Mouse (Mus musculus): Measurements from ENCODE around the gene Zfp52. TPM values are rescaled to one million over a fixed set of nuclear protein-coding genes. Genes with fewer than 3 reads are reported as not detected.
A peak's percentile ranks its signal among the peaks of the same experiment; 100 is the strongest.

The Zfp52 gene
- polyA plus RNA-seq, 1 experiment, result 3.5 TPM

DNA sequence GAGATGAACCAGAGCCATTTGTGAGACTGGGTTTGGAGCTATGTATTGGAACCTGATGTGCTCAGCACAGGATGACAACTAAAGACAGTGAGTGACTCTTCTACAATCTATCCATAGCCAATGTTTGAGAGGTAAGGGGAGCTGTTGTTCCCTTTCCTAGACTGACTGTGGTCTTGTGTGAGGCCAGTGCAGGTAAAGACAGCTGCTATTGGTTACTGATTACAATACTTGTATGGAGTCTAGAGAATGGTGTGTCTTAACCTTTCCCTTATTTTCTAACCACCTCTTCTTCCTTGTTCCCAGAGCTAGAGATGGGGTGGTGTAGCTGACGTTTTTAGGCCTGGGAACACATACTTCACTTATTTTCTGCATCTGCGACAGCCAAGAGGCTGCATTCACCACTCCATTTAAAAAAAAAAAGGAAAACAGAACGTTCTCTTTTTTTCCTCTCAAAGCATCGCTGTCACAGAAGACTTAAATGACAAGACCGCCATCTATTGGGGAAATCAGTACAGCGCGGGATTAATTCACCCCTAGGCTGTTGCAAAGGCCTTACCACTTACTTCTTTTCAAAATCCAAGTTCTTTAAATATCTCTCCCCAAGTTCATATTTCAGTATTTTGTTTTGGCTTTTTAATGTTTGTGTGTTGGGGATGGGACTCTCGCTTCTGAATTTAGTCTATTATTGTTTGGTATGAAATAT lies 19.8 kb upstream of the Zfp52 start:
- WGBS, result 1% methylated on average over 8 of the region's 8 CpGs
- TF ChIP-seq POLR2A (IDR thresholded peaks at IDR 0.05; ENCODE audit: borderline replicate concordance, insufficient read depth, low read length) (no peak), CTCF (IDR thresholded peaks at IDR 0.05; ENCODE audit: borderline replicate concordance, insufficient read depth, low read depth, low read length) (peak; percentile 28; the same call in 1 of the 2 replicates)

DNA sequence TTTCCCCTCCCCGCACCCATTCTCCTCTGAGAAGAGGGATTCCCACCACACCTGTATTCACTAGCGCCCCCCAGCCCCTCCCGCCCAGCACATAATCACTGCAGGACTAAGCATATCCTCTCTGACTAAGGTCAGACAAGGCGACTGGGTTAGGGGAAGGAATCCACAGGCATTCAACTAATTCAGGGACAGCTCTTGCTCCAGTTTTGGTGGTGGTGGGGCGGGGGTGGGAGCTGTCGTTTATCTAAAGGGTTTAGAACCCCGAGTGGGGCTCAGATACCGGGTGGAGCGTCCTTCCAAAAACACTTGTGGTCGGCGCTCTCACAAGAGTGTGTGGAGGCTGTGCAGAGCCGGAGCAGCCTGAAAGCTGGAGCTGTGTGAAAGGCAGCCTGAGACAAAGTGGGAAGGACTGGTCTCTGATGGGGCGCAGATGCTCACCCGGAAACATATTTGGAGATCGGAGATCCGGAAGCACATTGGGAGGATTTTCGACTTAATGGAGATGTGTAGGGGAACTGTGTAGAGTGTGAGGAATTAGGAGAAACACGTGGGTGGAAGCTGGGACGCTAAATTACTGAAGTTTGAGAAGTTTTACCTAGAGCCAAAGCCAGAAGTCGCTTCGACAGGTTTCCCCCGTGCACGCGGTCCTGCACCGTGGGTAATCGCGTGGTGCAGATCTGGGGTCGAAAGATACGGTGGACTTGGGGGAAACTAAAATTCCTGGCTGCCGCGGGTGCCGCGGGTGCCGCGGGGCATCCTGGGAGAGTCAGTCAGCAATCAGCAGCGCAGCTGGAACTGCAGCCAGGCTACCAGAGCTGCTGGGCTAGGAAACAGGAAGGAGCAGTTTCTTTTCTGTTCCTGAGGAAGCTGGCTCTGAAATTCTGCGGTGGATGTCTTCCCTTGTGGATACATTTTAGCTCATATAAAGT lies 18.9 kb upstream of the Zfp52 start:
- TF ChIP-seq POLR2A (IDR thresholded peaks at IDR 0.05; ENCODE audit: borderline replicate concordance, insufficient read depth, low read length) (peak; percentile 9; the same call in 1 of the 2 replicates), CTCF (IDR thresholded peaks at IDR 0.05; ENCODE audit: borderline replicate concordance, insufficient read depth, low read depth, low read length) (no peak)
- Histone ChIP-seq H3K4me1 (ENCODE audit: control insufficient read depth, insufficient read depth, low read length) (no peaks in the 10 kb centered on the region), H3K27me3 (ENCODE audit: control insufficient read depth, insufficient read depth, low read length) (no peaks in the 10 kb centered on the region), H3K4me3 (replicated peaks; ENCODE audit: insufficient read depth, low read depth, low read length) (peak overlapping the region; percentile 85), H3K27ac (ENCODE audit: insufficient read depth, low read length) (peak overlapping the region; percentile 36)
- peak; percentile 51 for DNase-seq
- 2% methylated on average over 37 of the region's 37 CpGs for WGBS

More for the DNA sequence above, 19.8 kb upstream of the Zfp52 start:
- peak overlapping the region; percentile 85 for H3K4me3 ChIP-seq (replicated peaks; ENCODE audit: insufficient read depth, low read depth, low read length)
- H3K4me1 ChIP-seq (ENCODE audit: control insufficient read depth, insufficient read depth, low read length), result no peaks in the 10 kb centered on the region
- H3K27ac ChIP-seq (ENCODE audit: insufficient read depth, low read length), result no peak overlapping the region; the same call in 1 of the 2 replicates
- no peaks in the 10 kb centered on the region for H3K27me3 ChIP-seq (ENCODE audit: control insufficient read depth, insufficient read depth, low read length)
- DNase-seq, result peak; percentile 56 to 65

DNA sequence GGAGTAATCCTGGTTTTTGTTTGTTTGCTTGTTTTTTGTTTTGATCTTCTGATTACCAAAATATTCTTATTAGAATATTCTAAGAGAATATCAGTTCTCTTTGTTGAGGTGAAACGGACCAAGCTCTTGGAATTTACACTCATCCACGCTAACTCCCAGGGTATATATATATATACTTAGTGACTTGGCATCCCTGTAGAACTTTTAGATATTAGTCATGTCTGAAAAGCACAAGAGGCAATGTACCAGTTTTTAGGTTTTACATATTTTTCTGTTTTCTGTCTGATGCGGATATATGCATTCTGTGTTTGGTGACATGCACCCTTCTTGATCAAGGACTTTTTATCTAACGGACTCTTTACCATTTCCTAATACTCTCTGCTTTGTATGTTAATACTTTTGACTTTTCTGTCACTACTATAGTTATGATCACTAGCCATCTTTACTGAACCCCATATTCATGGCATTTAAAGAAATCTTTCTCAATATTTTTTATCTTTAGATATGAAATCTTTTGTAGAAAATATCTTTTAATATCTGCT lies 18.1 kb upstream of the Zfp52 start:
- TF ChIP-seq POLR2A (IDR thresholded peaks at IDR 0.05; ENCODE audit: borderline replicate concordance, insufficient read depth, low read length), result no peak
- H3K4me3 ChIP-seq (replicated peaks; ENCODE audit: insufficient read depth, low read depth, low read length), result no peak overlapping the region
- H3K4me1 ChIP-seq (ENCODE audit: control insufficient read depth, insufficient read depth, low read length), result no peaks in the 10 kb centered on the region
- WGBS, result 21% methylated on average over 4 of the region's 4 CpGs
- DNase-seq, result no peak
- H3K27ac ChIP-seq (ENCODE audit: insufficient read depth, low read length), result no peak overlapping the region
- no peaks in the 10 kb centered on the region for H3K27me3 ChIP-seq (ENCODE audit: control insufficient read depth, insufficient read depth, low read length)

DNA sequence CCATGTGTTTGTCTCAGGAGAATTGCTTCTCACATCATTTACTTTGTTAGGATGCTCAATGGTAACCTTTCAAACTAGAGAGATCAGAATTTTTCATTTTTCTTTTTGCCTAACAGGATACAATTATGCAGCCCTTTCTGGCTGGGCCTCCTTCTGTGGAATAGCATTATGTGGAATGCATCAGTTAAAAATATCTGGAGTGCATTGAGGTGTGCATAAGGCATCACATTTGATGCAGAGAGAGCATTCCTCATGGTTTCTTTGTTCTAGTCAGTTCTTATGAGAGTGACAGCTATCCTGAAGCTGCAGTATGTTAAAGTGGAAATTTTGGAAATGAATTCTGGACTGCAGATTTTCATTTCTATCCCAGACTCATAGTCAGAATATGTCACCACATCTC lies 9.1 kb upstream of the Zfp52 start:
- no peak for TF ChIP-seq POLR2A (IDR thresholded peaks at IDR 0.05; ENCODE audit: borderline replicate concordance, insufficient read depth, low read length)
- TF ChIP-seq CTCF (IDR thresholded peaks at IDR 0.05; ENCODE audit: borderline replicate concordance, insufficient read depth, low read depth, low read length), result no peak
- Histone ChIP-seq H3K4me3 (replicated peaks; ENCODE audit: insufficient read depth, low read depth, low read length) (no peak overlapping the region), H3K27me3 (ENCODE audit: control insufficient read depth, insufficient read depth, low read length) (no peaks in the 10 kb centered on the region), H3K4me1 (ENCODE audit: control insufficient read depth, insufficient read depth, low read length) (no peaks in the 10 kb centered on the region), H3K27ac (ENCODE audit: insufficient read depth, low read length) (no peak overlapping the region)
- no peak for DNase-seq

DNA sequence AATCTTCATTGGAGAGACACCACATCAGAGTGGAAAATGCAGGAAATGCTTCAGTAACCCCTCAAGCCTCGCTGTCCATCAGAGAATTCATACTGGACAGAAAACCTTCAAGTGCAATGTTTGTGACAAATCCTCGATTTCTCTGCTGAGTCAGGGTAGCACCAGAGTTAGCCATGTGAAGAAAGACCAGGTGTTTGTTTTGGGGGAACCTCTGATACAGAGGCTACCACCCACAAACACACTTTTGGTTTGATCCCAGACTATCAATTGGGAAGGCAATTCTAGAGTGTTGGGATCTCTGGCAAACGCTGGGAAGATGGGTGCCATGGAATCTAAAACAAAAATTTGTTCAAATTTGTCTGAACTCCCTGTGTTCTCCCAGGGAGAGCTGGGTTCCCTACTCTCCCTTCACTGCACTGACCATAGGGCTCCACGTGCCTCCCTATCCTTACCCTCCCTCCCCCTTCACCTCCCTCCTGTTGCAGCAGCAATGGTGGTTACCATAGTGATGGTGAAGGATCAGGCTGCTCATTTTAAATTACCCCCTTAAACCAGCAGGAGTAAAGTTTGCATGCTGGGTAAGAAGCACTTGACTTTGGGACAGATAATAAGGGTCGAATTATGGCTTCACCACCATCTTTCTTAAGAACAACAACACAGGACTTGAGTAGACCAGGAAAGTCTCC lies 4.6 kb upstream of the Zfp52 start:
- WGBS, result 66% methylated on average over 5 of the region's 5 CpGs

DNA sequence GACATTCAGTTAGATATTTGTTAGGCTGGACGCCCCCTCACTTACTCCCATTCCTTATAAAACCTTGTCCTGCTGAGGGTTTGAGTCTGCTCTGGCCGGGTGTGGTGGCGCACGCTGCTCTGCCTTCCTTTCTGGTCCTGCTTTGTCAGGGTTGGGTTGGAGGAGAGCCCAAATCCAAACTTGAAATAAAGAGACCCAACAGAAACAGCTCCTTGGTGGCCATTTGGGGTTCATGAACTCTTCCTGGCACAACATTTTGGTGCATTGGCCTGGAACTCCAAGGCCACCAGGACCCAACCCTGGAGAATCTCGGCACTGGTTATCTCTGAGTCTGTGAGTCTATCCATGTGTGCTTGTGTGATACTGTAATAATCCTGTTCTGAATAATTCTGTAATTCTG lies 3.7 kb upstream of the Zfp52 start:
- peak in 1 of 2 experiments; percentile 41 for DNase-seq
- 17% methylated on average over 5 of the region's 5 CpGs for WGBS
- H3K27me3 ChIP-seq (ENCODE audit: control insufficient read depth, insufficient read depth, low read length), result no peaks in the 10 kb centered on the region

More for the DNA sequence above, 4.6 kb upstream of the Zfp52 start:
- Histone ChIP-seq H3K4me3 (replicated peaks; ENCODE audit: insufficient read depth, low read depth, low read length) (no peak overlapping the region), H3K27me3 (ENCODE audit: control insufficient read depth, insufficient read depth, low read length) (no peaks in the 10 kb centered on the region), H3K27ac (ENCODE audit: insufficient read depth, low read length) (no peak overlapping the region), H3K4me1 (ENCODE audit: control insufficient read depth, insufficient read depth, low read length) (peaks cover 3% of the 10 kb centered on the region; the same call in 1 of the 2 replicates)
- TF ChIP-seq CTCF (IDR thresholded peaks at IDR 0.05; ENCODE audit: borderline replicate concordance, insufficient read depth, low read depth, low read length) (no peak), POLR2A (IDR thresholded peaks at IDR 0.05; ENCODE audit: borderline replicate concordance, insufficient read depth, low read length) (no peak)
- DNase-seq, result no peak

More for the DNA sequence above, 3.7 kb upstream of the Zfp52 start:
- peaks cover 3% of the 10 kb centered on the region; the same call in 1 of the 2 replicates for H3K4me1 ChIP-seq (ENCODE audit: control insufficient read depth, insufficient read depth, low read length)
- H3K4me3 ChIP-seq (replicated peaks; ENCODE audit: insufficient read depth, low read depth, low read length), result peak overlapping the region; percentile 97
- H3K27ac ChIP-seq (ENCODE audit: insufficient read depth, low read length), result peak overlapping the region; percentile 90
- TF ChIP-seq POLR2A (IDR thresholded peaks at IDR 0.05; ENCODE audit: borderline replicate concordance, insufficient read depth, low read length) (no peak), CTCF (IDR thresholded peaks at IDR 0.05; ENCODE audit: borderline replicate concordance, insufficient read depth, low read depth, low read length) (no peak)
